Mouse (Mus musculus) lung, postnatal 0 days (tissue): ENCODE measurements around the gene Ccr3. TPM values are rescaled to one million over a fixed set of nuclear protein-coding genes. Genes with fewer than 3 reads are reported as not detected.

Source experiments
- ATAC-seq: fragments of 200-750 bp; cut with Nextera tagmentation; 2 replicates; pipeline ENCODE4 v1.8.0; 2017; ENCODE audit warnings: moderate library complexity
- DNase-seq: peaks from one replicate; pipeline ENCODE4 v3.0.0-alpha.2; 2016; ENCODE audit warnings: low spot score
- H3K27ac ChIP-seq: fragments of 300-500 bp; sonication (generic); 2 replicates; pipeline ENCODE4 v1.5.1; 2014; ENCODE audit warnings: antibody characterized with exemption, mild to moderate bottlenecking, low read length, mixed read lengths
- H3K27me3 ChIP-seq: fragments of 300-500 bp; sonication (generic); replicated peaks from 2 replicates; pipeline ENCODE4 v1.6.1; 2014; ENCODE audit warnings: low read length, mixed read lengths; ENCODE audit not compliant: insufficient read depth
- H3K36me3 ChIP-seq: fragments of 300-500 bp; sonication (generic); 2 replicates; pipeline ENCODE4 v1.6.1; 2014; ENCODE audit warnings: low read length, mixed read lengths; ENCODE audit not compliant: insufficient read depth
- H3K4me1 ChIP-seq: fragments of 300-500 bp; sonication (generic); 2 replicates; pipeline ENCODE4 v1.6.1; 2014; ENCODE audit warnings: antibody characterized with exemption, low read depth, low read length, mixed read lengths; ENCODE audit not compliant: insufficient read depth
- H3K4me2 ChIP-seq: fragments of 300-500 bp; sonication (generic); replicated peaks from 2 replicates; pipeline ENCODE4 v1.6.1; 2014; ENCODE audit warnings: low read depth, mild to moderate bottlenecking, low read length, moderate library complexity, mixed read lengths
- H3K4me3 ChIP-seq: fragments of 300-500 bp; sonication (generic); 2 replicates; pipeline ENCODE4 v1.5.1; 2014; ENCODE audit warnings: low read depth, low read length
- H3K9ac ChIP-seq: fragments of 300-500 bp; sonication (generic); replicated peaks from 2 replicates; pipeline ENCODE4 v1.6.1; 2014; ENCODE audit warnings: low read depth, mild to moderate bottlenecking
- H3K9me3 ChIP-seq: fragments of 300-500 bp; sonication (generic); 2 replicates; pipeline ENCODE4 v1.6.1; 2016; ENCODE audit warnings: low read length, mixed read lengths
- CTCF ChIP-seq: IDR thresholded peaks from 2 replicates; pipeline ENCODE4 v1.5.1; 2016; ENCODE audit warnings: antibody characterized with exemption, mild to moderate bottlenecking
- EP300 ChIP-seq: IDR thresholded peaks from 2 replicates; pipeline ENCODE4 v1.6.1; 2016; ENCODE audit warnings: antibody characterized with exemption, mild to moderate bottlenecking, control low read depth
- WGBS: fragments of 180-500 bp; shearing (Covaris S2); extraction: QIAGEN DNeasy Blood & Tissue Kit; methylation state at CpG from one replicate; pipeline ENCODE4 v1.1.7; 2014; 5-methylcytosine and 5-hydroxymethylcytosine counted together
- polyA plus RNA-seq: library from polyadenylated mRNA; unstranded; fragments of >200 nt; fragmentation: Nextera tagmentation; extraction: Ambion mirVana; gene quantifications from 2 replicates; pipeline ENCODE4 v1.2.1, GENCODE M21; 2015

The Ccr3 gene
- polyA plus RNA-seq, 1 experiment from 2014 or later = 0.04 TPM

DNA sequence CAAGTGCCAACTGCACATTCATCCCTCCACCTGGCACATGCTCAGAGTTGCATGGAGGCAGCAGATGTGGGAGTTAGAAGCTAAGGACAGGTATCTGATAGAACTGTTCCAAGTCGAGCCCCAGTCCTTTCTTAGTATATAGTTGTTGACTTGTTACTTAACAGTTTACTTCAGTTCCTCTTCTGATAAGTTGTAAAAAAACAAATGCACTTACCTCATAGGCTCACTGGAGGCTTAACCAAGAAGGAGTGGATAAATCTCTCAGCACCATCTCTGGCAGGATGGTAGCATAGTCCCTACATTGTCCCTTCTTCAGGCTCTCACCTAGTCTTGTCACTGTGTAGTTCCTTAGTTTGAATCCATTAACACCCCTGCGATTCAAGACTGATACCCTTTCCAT is 9.1 kb upstream of the Ccr3 start:
- DNase-seq (no peak), ATAC-seq (no peak)
- no peak overlapping the region for H3K27ac ChIP-seq
- no peak overlapping the region for H3K4me2 ChIP-seq
- H3K27me3 ChIP-seq = no peaks in the 10 kb centered on the region
- H3K4me3 ChIP-seq = no peak overlapping the region
- H3K36me3 ChIP-seq = no peaks in the 10 kb centered on the region
- 56% methylated on average over 2 of the region's 2 CpGs for WGBS
- no peak overlapping the region for H3K9ac ChIP-seq
- H3K9me3 ChIP-seq = no peaks in the 10 kb centered on the region
- H3K4me1 ChIP-seq = no peaks in the 10 kb centered on the region
- TF ChIP-seq EP300 = no peak
- TF ChIP-seq CTCF = no peak

GRCm38 (mm10) chr9:124013270-124013669 is 8.5 kb upstream of the Ccr3 start:
- no peak overlapping the region for H3K27ac ChIP-seq
- H3K9ac ChIP-seq = no peak overlapping the region
- no peak overlapping the region for H3K4me2 ChIP-seq
- DNase-seq (no peak), ATAC-seq (no peak)
- TF ChIP-seq EP300 = no peak
- TF ChIP-seq CTCF = no peak
- no peaks in the 10 kb centered on the region for H3K36me3 ChIP-seq
- no peak overlapping the region for H3K4me3 ChIP-seq
- 72% methylated on average over 3 of the region's 3 CpGs for WGBS
- H3K4me1 ChIP-seq = no peaks in the 10 kb centered on the region
- no peaks in the 10 kb centered on the region for H3K27me3 ChIP-seq
- H3K9me3 ChIP-seq = no peaks in the 10 kb centered on the region

- DNase-seq = no peak
- no peaks in the 10 kb centered on the region for H3K4me1 ChIP-seq
- ATAC-seq = no peak
- H3K9ac ChIP-seq = no peak overlapping the region
- no peak overlapping the region for H3K27ac ChIP-seq
- H3K9me3 ChIP-seq = no peaks in the 10 kb centered on the region
- no peak overlapping the region for H3K4me2 ChIP-seq
- no peaks in the 10 kb centered on the region for H3K36me3 ChIP-seq
- WGBS = 70% methylated on average over 2 of the region's 2 CpGs
- no peaks in the 10 kb centered on the region for H3K27me3 ChIP-seq
- no peak overlapping the region for H3K4me3 ChIP-seq
- no peak for TF ChIP-seq EP300
- TF ChIP-seq CTCF = no peak
Observed at GRCm38 (mm10) chr9:124014985-124015652, 6.7 kb upstream of the Ccr3 start.

DNA sequence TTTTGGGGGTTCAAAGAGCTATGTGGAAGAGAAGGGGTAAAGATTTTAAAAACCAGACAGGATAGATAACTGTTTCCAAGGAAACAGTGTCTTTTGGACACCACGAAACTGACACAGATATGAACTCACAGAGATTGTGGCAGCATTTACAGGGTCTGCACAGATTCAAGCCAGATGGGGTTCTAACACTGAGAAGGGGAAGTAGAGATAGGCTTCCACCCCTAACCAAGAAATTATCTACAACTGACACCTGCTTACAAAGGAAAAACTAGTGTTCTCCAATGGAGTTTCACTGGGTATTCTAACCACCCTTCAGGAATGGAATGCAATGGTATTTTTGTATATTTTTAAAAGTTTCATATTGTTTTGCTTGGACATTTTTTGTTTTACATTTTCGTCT is 5.7 kb upstream of the Ccr3 start:
- no peak for DNase-seq
- Histone ChIP-seq H3K9me3 (no peaks in the 10 kb centered on the region), H3K27me3 (no peaks in the 10 kb centered on the region), H3K9ac (no peak overlapping the region), H3K4me3 (no peak overlapping the region), H3K4me1 (no peaks in the 10 kb centered on the region), H3K36me3 (no peaks in the 10 kb centered on the region), H3K27ac (no peak overlapping the region), H3K4me2 (no peak overlapping the region)
- 55% methylated on average over 2 of the region's 2 CpGs for WGBS
- no peak for TF ChIP-seq EP300
- TF ChIP-seq CTCF = no peak
- no peak for ATAC-seq

DNA sequence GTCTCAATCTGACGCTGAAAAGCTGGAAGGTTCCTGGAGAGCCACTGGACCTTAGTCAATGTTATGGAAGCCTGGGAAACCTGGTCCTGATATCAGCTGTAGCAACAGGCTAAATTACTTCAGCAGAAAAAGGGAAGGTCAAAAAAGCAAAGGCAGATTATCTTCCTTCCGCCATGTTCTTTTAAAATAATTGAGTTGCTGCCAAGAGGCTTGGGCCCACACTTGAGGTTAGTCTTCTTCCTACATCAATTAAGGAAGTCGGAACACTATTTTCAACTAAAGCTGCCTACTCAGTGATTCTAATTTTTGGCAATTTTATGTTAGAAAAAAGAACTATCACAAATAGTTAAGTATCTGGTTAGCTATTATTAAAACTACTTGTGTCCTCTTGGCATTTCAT is 1.9 kb upstream of the Ccr3 start:
- Histone ChIP-seq H3K27ac (no peak overlapping the region), H3K9ac (no peak overlapping the region), H3K27me3 (no peaks in the 10 kb centered on the region), H3K36me3 (no peaks in the 10 kb centered on the region), H3K9me3 (no peaks in the 10 kb centered on the region), H3K4me3 (no peak overlapping the region), H3K4me2 (no peak overlapping the region), H3K4me1 (no peaks in the 10 kb centered on the region)
- no peak for TF ChIP-seq CTCF
- TF ChIP-seq EP300 = no peak
- ATAC-seq (no peak), DNase-seq (no peak)
- 77% methylated on average over 3 of the region's 3 CpGs for WGBS

- H3K9me3 ChIP-seq = no peaks in the 10 kb centered on the region
Observed at GRCm38 (mm10) chr9:124033345-124033744, 11.6 kb downstream of the Ccr3 start.

DNA sequence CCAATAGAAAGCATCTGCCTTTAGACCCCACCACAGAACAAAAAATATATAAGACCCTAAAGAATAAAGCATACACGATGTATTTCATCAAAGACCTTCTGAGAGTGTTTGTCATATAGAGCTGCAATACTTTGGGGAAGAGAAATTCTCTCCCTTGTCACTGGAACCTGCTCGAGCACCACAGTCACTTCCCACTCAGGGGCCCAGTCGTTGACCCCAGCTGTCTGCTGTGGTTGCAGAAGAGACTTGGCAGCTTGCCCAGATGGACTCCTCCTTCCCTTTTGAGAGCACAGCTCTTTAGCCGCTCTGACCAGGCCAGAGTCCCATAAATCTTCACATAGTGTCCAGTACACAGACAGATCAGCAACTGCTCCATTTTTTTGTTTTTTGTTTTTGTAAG is 15.9 kb downstream of the Ccr3 start:
- DNase-seq (peak; percentile 86), ATAC-seq (peak; percentile 78)
- TF ChIP-seq CTCF = no peak
- TF ChIP-seq EP300 = no peak
- H3K9ac ChIP-seq = no peak overlapping the region
- H3K9me3 ChIP-seq = no peaks in the 10 kb centered on the region
- WGBS = 7% methylated on average over 4 of the region's 4 CpGs
- H3K36me3 ChIP-seq = no peaks in the 10 kb centered on the region
- H3K4me2 ChIP-seq = no peak overlapping the region
- H3K4me3 ChIP-seq = no peak overlapping the region
- no peaks in the 10 kb centered on the region for H3K4me1 ChIP-seq
- no peak overlapping the region for H3K27ac ChIP-seq
- H3K27me3 ChIP-seq = no peaks in the 10 kb centered on the region

More at GRCm38 (mm10) chr9:124033345-124033744, 11.6 kb downstream of the Ccr3 start:
- Histone ChIP-seq H3K9ac (no peak overlapping the region), H3K27ac (no peak overlapping the region), H3K4me2 (no peak overlapping the region), H3K4me1 (no peaks in the 10 kb centered on the region), H3K4me3 (no peak overlapping the region), H3K27me3 (no peaks in the 10 kb centered on the region), H3K36me3 (no peaks in the 10 kb centered on the region)
- WGBS = 41% methylated on average over 1 of the region's 1 CpGs
- ATAC-seq = no peak
- no peak for TF ChIP-seq EP300
- TF ChIP-seq CTCF = peak; percentile 73
- peak; percentile 50 for DNase-seq
